Mouse (Mus musculus): Measurements from ENCODE around the gene Psma4. TPM values are rescaled to one million over a fixed set of nuclear protein-coding genes. Genes with fewer than 3 reads are reported as not detected.

The Psma4 gene
- polyA plus RNA-seq, 1 experiment from 2014 or later = 239 TPM

DNA sequence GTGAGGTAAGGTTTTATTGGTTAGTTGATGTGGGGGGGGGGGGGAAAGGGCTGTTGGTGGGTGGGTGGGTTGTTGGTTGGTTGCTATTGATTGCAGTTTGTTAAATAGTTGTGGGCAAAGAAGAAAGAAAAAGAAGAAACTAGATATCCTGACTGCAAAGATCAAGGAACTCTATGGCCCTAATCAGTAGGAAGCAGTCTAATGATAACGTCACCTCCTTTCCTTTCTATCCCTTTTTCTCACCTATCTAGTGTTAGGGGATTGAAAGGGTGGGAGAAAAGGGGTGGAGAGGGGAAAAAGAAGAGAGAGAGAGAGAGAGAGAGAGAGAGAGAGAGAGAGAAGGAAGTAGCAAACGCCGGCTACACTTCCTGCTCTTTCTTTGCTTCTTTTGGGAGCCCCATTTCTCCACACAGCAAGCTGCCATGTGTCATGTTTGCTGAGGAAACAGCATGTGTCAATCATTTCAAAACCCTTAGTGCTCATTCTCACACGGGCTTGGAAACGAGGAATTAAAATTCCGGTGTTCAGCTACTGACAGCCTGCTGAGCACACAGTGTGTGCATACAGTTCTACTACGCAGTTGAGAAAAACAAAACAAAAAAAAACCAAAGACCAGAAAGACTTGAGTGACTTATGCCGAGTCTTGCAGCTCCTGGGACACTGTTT, 19.5 kb downstream of the Psma4 start:
- no peak for ATAC-seq (replicated peaks; ENCODE audit: extremely low read depth, insufficient read depth, low FRiP score)
- 58% methylated on average over 8 of the region's 8 CpGs for WGBS

DNA sequence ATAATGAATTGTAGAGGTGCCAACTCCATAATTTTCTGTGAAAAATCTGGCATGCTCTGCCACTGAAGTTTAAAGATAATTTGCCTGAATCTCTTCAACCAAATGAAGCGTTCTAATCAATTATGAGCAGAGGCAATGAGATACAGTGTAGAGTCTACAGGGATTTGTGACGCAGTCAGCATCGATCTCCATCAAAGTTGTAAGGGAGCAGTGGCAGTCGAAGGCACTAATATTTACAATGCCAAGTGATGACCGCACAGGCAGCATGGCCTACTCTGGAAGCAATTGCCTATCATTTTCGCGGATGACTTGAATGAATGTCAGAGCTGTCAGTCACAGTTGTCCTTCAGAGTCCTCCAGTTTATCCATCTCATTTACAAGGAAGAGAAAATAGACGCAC, 30.1 kb downstream of the Psma4 start, which contains the start of gene Chrna5:
Chrna5 (plus strand) TSS at position 207 of the 400 bp plus-strand sequence.
- ATAC-seq (replicated peaks; ENCODE audit: extremely low read depth, insufficient read depth, low FRiP score) = no peak
- no peak within 1 kb of the TSS for H3K27ac ChIP-seq (ENCODE audit: low read length)
- 65% methylated on average over 8 of the region's 8 CpGs for WGBS

More for the DNA sequence above, 19.5 kb downstream of the Psma4 start:
- no peak overlapping the region for H3K9ac ChIP-seq (ENCODE audit: low read length)
- no peaks in the 10 kb centered on the region for H3K4me1 ChIP-seq (ENCODE audit: control insufficient read depth, insufficient read depth, low read length)
- H3K9me3 ChIP-seq (replicated peaks; ENCODE audit: control insufficient read depth, low read length) = peaks cover 2% of the 10 kb centered on the region; the same call in 1 of the 2 replicates
- no peak overlapping the region for H3K4me2 ChIP-seq (ENCODE audit: low read depth, low read length)
- no peaks in the 10 kb centered on the region for H3K36me3 ChIP-seq (ENCODE audit: control insufficient read depth, insufficient read depth)
- H3K27me3 ChIP-seq (ENCODE audit: control insufficient read depth, insufficient read depth, low read length) = no peaks in the 10 kb centered on the region; the same call in 1 of the 2 replicates
- H3K4me3 ChIP-seq (ENCODE audit: low read length) = no peak overlapping the region
- no peak overlapping the region for H3K27ac ChIP-seq (ENCODE audit: low read length)

DNA sequence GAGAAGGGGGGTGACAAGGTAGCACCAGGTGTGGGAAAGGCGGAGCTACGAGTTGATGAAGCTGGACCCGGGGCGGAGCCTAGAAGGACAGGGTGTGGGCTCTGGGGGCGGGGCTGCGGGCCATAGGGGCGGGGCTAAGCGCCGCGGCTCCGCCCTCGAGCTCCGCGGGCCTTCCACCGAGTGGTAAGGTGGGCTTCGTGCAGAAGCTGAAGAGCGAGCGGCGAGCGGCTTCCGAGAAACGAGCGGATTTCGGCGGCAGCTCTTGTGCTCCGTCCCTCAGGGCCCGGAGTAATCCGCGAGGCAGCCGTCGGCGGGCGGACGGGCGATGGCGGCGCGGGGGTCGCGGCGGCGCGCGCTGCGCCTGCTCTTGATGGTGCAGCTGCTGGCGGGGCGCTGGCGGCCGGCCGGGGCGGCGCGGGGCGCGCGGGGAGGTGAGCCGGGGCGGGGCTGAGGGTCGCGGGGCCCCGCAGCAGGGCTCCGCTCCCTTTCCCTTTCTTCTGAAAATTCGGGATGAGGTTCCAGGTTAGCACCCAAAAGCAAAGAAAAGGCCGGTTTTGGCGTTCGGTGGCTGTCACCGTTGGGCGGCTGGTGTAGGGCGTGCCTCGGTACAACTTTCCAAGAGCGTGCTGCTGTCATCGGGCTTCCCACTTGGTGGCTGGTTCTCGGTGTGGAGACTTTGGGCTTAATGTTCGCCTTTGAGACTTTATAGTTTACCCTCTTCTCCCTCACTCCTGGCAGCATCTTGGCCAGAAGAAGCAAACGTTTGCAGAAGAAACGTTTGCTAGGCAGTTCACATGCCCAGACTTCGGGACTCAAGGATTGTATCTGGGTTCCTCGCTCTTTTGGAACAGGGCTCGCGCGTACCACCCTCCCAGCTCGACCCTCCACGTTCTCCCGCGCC, 31.0 kb downstream of the Psma4 start:
- no peaks in the 10 kb centered on the region for H3K9me3 ChIP-seq (replicated peaks; ENCODE audit: control insufficient read depth, low read length)
- H3K27ac ChIP-seq (ENCODE audit: low read length) = no peak overlapping the region
- ATAC-seq (replicated peaks; ENCODE audit: extremely low read depth, insufficient read depth, low FRiP score) = peak; percentile 41
- H3K4me3 ChIP-seq (ENCODE audit: low read length) = peak overlapping the region; percentile 73
- peak overlapping the region; percentile 67 for H3K9ac ChIP-seq (ENCODE audit: low read length)
- WGBS = under 1% methylated on average over 83 of the region's 85 CpGs
- peaks cover 7% of the 10 kb centered on the region for H3K4me1 ChIP-seq (ENCODE audit: control insufficient read depth, insufficient read depth, low read length)
- H3K27me3 ChIP-seq (ENCODE audit: control insufficient read depth, insufficient read depth, low read length) = peaks cover 36% of the 10 kb centered on the region
- no peaks in the 10 kb centered on the region for H3K36me3 ChIP-seq (ENCODE audit: control insufficient read depth, insufficient read depth)
- peak overlapping the region; percentile 99 for H3K4me2 ChIP-seq (ENCODE audit: low read depth, low read length)

More for the DNA sequence above, 30.1 kb downstream of the Psma4 start, which contains the start of gene Chrna5:
- Histone ChIP-seq H3K9ac (ENCODE audit: low read length) (peak within 1 kb of the TSS; percentile 67), H3K4me2 (ENCODE audit: low read depth, low read length) (peak within 1 kb of the TSS; percentile 99), H3K27me3 (ENCODE audit: control insufficient read depth, insufficient read depth, low read length) (peaks cover 36% of the 10 kb centered on the region), H3K9me3 (replicated peaks; ENCODE audit: control insufficient read depth, low read length) (no peaks in the 10 kb centered on the region), H3K4me1 (ENCODE audit: control insufficient read depth, insufficient read depth, low read length) (peaks cover 7% of the 10 kb centered on the region), H3K36me3 (ENCODE audit: control insufficient read depth, insufficient read depth) (no peaks in the 10 kb centered on the region), H3K4me3 (ENCODE audit: low read length) (peak within 1 kb of the TSS; percentile 73)

DNA sequence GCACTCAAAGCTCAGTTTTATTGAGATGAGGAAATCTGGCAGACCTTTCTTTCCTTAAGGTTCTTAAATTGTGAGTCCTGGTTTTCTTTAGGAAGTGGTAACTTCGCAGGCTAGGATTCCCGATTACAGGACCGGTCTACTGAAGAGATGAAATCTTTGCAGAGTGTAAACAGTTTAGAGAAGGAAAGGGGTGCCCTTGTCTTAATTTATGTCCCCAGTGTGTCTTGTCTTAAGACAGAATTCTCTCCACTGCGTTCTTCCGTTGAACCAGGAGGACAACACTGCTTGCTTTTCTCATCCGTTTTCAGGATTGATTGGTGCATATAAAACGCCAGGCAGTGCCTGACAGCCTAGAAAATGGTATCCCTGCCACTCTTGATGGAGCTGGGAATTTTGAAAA, 31.8 kb downstream of the Psma4 start:
- H3K27ac ChIP-seq (ENCODE audit: low read length) = no peak overlapping the region
- H3K27me3 ChIP-seq (ENCODE audit: control insufficient read depth, insufficient read depth, low read length) = peaks cover 36% of the 10 kb centered on the region
- no peak overlapping the region for H3K9ac ChIP-seq (ENCODE audit: low read length)
- WGBS = 15% methylated on average over 7 of the region's 7 CpGs
- peak overlapping the region; percentile 73 for H3K4me3 ChIP-seq (ENCODE audit: low read length)
- peaks cover 7% of the 10 kb centered on the region for H3K4me1 ChIP-seq (ENCODE audit: control insufficient read depth, insufficient read depth, low read length)
- peak overlapping the region; percentile 99 for H3K4me2 ChIP-seq (ENCODE audit: low read depth, low read length)
- no peaks in the 10 kb centered on the region for H3K9me3 ChIP-seq (replicated peaks; ENCODE audit: control insufficient read depth, low read length)
- ATAC-seq (replicated peaks; ENCODE audit: extremely low read depth, insufficient read depth, low FRiP score) = no peak
- H3K36me3 ChIP-seq (ENCODE audit: control insufficient read depth, insufficient read depth) = no peaks in the 10 kb centered on the region

DNA sequence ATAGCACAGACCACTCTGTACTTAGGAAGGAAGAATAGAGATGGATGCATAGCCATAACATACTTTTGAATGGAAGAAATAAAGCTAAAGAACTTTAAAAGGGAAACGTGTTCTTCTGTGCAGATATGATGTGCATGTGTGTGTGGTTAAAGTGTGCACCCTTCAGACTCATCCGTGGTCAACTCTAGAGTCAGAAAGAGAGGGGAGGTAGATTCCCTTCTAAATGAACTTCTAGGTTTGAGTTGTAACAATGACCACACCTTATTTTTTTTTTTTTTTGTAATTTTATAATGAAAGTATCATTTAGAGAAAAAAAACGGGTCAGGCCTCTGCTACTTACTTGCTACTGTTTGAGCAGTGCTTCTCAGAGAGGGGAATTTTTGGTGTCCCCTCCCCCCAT, 39.8 kb downstream of the Psma4 start:
- no peaks in the 10 kb centered on the region for H3K27me3 ChIP-seq (ENCODE audit: control insufficient read depth, insufficient read depth, low read length)

DNA sequence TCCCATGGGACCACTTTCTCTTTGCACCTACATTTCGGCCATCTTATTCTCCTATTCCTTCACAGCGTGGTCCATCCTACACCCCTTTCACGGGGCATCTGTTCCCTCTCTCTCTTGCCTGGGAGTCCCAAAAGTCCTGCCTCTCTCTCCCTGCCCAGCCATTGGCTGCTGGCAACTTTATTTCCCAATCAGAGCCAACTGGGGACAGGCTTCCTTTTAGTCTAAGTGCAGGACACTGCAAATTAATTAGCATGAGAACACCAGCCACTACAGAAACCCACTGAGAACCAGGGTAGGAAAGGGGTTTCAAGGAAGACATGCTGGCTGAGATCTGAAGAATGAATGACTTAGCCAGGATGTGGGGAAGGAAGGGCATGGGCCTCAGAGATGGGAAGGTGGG, 43.8 kb downstream of the Psma4 start:
- 55% methylated on average over 3 of the region's 3 CpGs for WGBS

More for the DNA sequence above, 39.8 kb downstream of the Psma4 start:
- Histone ChIP-seq H3K4me1 (ENCODE audit: control insufficient read depth, insufficient read depth, low read length) (no peaks in the 10 kb centered on the region), H3K9ac (ENCODE audit: low read length) (no peak overlapping the region), H3K36me3 (ENCODE audit: control insufficient read depth, insufficient read depth) (no peaks in the 10 kb centered on the region), H3K4me2 (ENCODE audit: low read depth, low read length) (no peak overlapping the region), H3K4me3 (ENCODE audit: low read length) (no peak overlapping the region), H3K9me3 (replicated peaks; ENCODE audit: control insufficient read depth, low read length) (no peaks in the 10 kb centered on the region), H3K27ac (ENCODE audit: low read length) (no peak overlapping the region)
- WGBS = 73% methylated on average over 3 of the region's 3 CpGs
- ATAC-seq (replicated peaks; ENCODE audit: extremely low read depth, insufficient read depth, low FRiP score) = no peak

DNA sequence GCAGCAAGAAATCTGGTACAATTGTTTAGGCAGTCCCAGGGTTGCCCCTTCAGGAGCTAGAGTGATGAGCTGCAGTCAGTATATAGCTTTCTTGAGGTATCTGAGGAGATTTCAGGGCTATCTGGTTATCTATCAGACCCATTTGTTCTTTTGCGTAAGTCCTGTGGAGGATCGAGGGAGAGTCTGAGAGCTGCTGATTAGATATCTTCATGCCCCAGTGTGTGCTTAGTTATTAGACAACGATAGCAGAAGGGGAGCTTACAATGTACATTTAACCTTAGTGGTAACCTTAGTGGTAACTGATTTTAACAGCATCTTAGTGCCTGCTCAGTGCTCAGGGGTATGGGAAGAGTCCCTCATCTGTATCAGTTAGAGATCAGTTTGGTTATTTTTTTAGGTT, 45.1 kb downstream of the Psma4 start:
- no peaks in the 10 kb centered on the region for H3K9me3 ChIP-seq (replicated peaks; ENCODE audit: control insufficient read depth, low read length)
- no peak overlapping the region for H3K4me2 ChIP-seq (ENCODE audit: low read depth, low read length)
- no peak overlapping the region for H3K9ac ChIP-seq (ENCODE audit: low read length)
- no peaks in the 10 kb centered on the region for H3K36me3 ChIP-seq (ENCODE audit: control insufficient read depth, insufficient read depth)
- no peaks in the 10 kb centered on the region for H3K4me1 ChIP-seq (ENCODE audit: control insufficient read depth, insufficient read depth, low read length)
- ATAC-seq (replicated peaks; ENCODE audit: extremely low read depth, insufficient read depth, low FRiP score) = no peak
- no peak overlapping the region for H3K4me3 ChIP-seq (ENCODE audit: low read length)
- WGBS = 36% methylated on average over 3 of the region's 3 CpGs
- no peak overlapping the region for H3K27ac ChIP-seq (ENCODE audit: low read length)
- H3K27me3 ChIP-seq (ENCODE audit: control insufficient read depth, insufficient read depth, low read length) = no peaks in the 10 kb centered on the region

More for the DNA sequence above, 43.8 kb downstream of the Psma4 start:
- Histone ChIP-seq H3K9me3 (replicated peaks; ENCODE audit: control insufficient read depth, low read length) (no peaks in the 10 kb centered on the region), H3K4me2 (ENCODE audit: low read depth, low read length) (no peak overlapping the region), H3K27me3 (ENCODE audit: control insufficient read depth, insufficient read depth, low read length) (no peaks in the 10 kb centered on the region), H3K27ac (ENCODE audit: low read length) (no peak overlapping the region), H3K4me3 (ENCODE audit: low read length) (no peak overlapping the region), H3K4me1 (ENCODE audit: control insufficient read depth, insufficient read depth, low read length) (no peaks in the 10 kb centered on the region), H3K9ac (ENCODE audit: low read length) (no peak overlapping the region), H3K36me3 (ENCODE audit: control insufficient read depth, insufficient read depth) (no peaks in the 10 kb centered on the region)
- ATAC-seq (replicated peaks; ENCODE audit: extremely low read depth, insufficient read depth, low FRiP score) = no peak

DNA sequence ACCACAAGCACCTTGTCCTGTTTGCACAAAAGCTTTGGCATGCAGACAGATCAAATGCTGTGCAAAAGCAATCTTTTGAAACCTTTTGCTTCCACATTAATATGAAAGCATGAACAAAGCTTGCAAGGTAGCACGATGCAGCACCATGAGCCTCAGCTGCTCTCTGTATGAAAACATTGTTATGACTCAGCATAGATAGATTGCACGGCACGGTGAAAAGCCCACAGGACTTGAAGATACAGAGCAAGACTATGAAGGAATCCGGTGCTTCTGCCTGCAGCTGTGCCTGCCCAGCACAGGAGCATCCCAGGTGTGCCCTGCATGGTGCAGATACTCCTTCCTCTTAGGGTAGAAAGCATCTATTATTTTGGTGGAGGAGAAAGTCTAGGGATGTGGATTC, 53.0 kb downstream of the Psma4 start:
- no peak overlapping the region for H3K27ac ChIP-seq (ENCODE audit: low read length)
- no peak overlapping the region for H3K4me3 ChIP-seq (ENCODE audit: low read length)
- H3K36me3 ChIP-seq (ENCODE audit: control insufficient read depth, insufficient read depth) = no peaks in the 10 kb centered on the region
- H3K9me3 ChIP-seq (replicated peaks; ENCODE audit: control insufficient read depth, low read length) = no peaks in the 10 kb centered on the region
- ATAC-seq (replicated peaks; ENCODE audit: extremely low read depth, insufficient read depth, low FRiP score) = no peak
- H3K9ac ChIP-seq (ENCODE audit: low read length) = no peak overlapping the region
- no peak overlapping the region for H3K4me2 ChIP-seq (ENCODE audit: low read depth, low read length)
- H3K4me1 ChIP-seq (ENCODE audit: control insufficient read depth, insufficient read depth, low read length) = no peaks in the 10 kb centered on the region
- no peaks in the 10 kb centered on the region for H3K27me3 ChIP-seq (ENCODE audit: control insufficient read depth, insufficient read depth, low read length)
- 69% methylated on average over 4 of the region's 4 CpGs for WGBS
